Mouse (Mus musculus) heart, embryonic 14.5 days (tissue): ENCODE measurements around the gene Usp25. TPM values are rescaled to one million over a fixed set of nuclear protein-coding genes. Genes with fewer than 3 reads are reported as not detected.

ENCODE experiments used
- ATAC-seq: fragments of 200-750 bp; cut with Nextera tagmentation; 2 replicates; pipeline ENCODE4 v1.8.0; 2017; ENCODE audit warnings: low read depth, moderate TSS enrichment; ENCODE audit not compliant: insufficient number of reproducible peaks, insufficient read depth, low FRiP score
- H3K27ac ChIP-seq, 2 experiments: fragments of 200-500 bp in 1 of 2; fragments of 300-500 bp in 1 of 2; sonication (generic) in 1 of 2; replicated peaks in 1 of 2; 2 replicates each; pipeline ENCODE4 v1.5.1; 2012 to 2014; ENCODE audit warnings: low read depth in 2 of 2, low read length in 2 of 2, control low read depth in 1 of 2, mild to moderate bottlenecking in 1 of 2, mixed read lengths in 1 of 2; ENCODE audit not compliant: control insufficient read depth in 1 of 2, insufficient read depth in 1 of 2
- H3K27me3 ChIP-seq: fragments of 300-500 bp; sonication (generic); 2 replicates; pipeline ENCODE4 v1.6.1; 2014; ENCODE audit warnings: mild to moderate bottlenecking, low read length, control low read depth; ENCODE audit not compliant: control insufficient read depth, insufficient read depth
- H3K36me3 ChIP-seq: fragments of 300-500 bp; sonication (generic); 2 replicates; pipeline ENCODE4 v1.6.1; 2014; ENCODE audit warnings: mild to moderate bottlenecking, control low read depth, low read length, mixed read lengths; ENCODE audit not compliant: control insufficient read depth, insufficient read depth
- H3K4me1 ChIP-seq, 2 experiments: fragments of 200-500 bp in 1 of 2; fragments of 300-500 bp in 1 of 2; sonication (generic) in 1 of 2; 2 replicates each; pipeline ENCODE4 v1.6.1; 2012 to 2014; ENCODE audit warnings: low read length in 2 of 2, control low read depth in 1 of 2, mixed read lengths in 1 of 2; ENCODE audit not compliant: control insufficient read depth in 2 of 2, insufficient read depth in 2 of 2
- H3K4me2 ChIP-seq: fragments of 300-500 bp; sonication (generic); 2 replicates; pipeline ENCODE4 v1.6.1; 2014; ENCODE audit warnings: mild to moderate bottlenecking, low read length
- H3K4me3 ChIP-seq, 2 experiments: fragments of 200-500 bp in 1 of 2; fragments of 300-500 bp in 1 of 2; sonication (generic) in 1 of 2; 2 replicates each; pipeline ENCODE4 v1.5.1; 2012 to 2014; ENCODE audit warnings: low read length in 2 of 2, mild to moderate bottlenecking in 2 of 2, control low read depth in 1 of 2, low read depth in 1 of 2, moderate library complexity in 1 of 2; ENCODE audit not compliant: control insufficient read depth in 1 of 2, insufficient read depth in 1 of 2
- H3K9ac ChIP-seq: fragments of 300-500 bp; sonication (generic); 2 replicates; pipeline ENCODE4 v1.6.1; 2014; ENCODE audit warnings: mild to moderate bottlenecking, low read length
- H3K9me3 ChIP-seq: fragments of 300-500 bp; sonication (generic); 2 replicates; pipeline ENCODE4 v1.6.1; 2016; ENCODE audit warnings: low read length, control low read depth; ENCODE audit not compliant: control insufficient read depth
- WGBS: fragments of 180-500 bp; shearing (Covaris S2); extraction: QIAGEN DNeasy Blood & Tissue Kit; methylation state at CpG from one replicate; pipeline ENCODE4 v1.1.7; 2014; 5-methylcytosine and 5-hydroxymethylcytosine counted together
- polyA plus RNA-seq: library from polyadenylated mRNA; unstranded; fragments of >200 nt; fragmentation: Nextera tagmentation; extraction: Ambion mirVana; gene quantifications from 2 replicates; pipeline ENCODE4 v1.2.1, GENCODE M21; 2014

Gene Usp25
- polyA plus RNA-seq, 1 experiment from 2014 or later: 32.5 TPM

DNA sequence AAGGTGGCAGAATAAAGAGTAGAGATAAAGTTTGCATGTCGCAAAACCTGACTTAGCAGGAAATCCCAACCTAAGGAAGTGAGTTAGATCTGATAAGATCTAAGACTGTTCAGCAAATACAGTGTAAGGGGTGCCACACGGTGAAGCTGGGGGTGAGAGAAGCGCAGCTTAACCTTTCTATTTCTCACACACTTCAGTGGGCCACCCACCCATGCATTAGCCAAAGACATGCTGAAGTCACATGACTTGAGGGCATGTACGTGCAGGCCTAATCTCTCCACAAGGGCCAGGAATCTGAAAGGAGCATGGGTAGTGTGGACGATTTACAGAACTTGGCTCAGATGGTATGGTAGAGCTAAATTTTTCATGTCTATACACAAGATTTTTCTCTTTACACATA, 4.3 kb upstream of the Usp25 start:
- 60% methylated on average over 5 of the region's 5 CpGs for WGBS
- Histone ChIP-seq H3K9me3 (no peaks in the 10 kb centered on the region), H3K36me3 (no peaks in the 10 kb centered on the region), H3K4me1 (no peaks in the 10 kb centered on the region), H3K27ac (no peak overlapping the region), H3K4me3 (no peak overlapping the region), H3K27me3 (no peaks in the 10 kb centered on the region), H3K4me2 (no peak overlapping the region), H3K9ac (no peak overlapping the region)
- no peak for ATAC-seq

DNA sequence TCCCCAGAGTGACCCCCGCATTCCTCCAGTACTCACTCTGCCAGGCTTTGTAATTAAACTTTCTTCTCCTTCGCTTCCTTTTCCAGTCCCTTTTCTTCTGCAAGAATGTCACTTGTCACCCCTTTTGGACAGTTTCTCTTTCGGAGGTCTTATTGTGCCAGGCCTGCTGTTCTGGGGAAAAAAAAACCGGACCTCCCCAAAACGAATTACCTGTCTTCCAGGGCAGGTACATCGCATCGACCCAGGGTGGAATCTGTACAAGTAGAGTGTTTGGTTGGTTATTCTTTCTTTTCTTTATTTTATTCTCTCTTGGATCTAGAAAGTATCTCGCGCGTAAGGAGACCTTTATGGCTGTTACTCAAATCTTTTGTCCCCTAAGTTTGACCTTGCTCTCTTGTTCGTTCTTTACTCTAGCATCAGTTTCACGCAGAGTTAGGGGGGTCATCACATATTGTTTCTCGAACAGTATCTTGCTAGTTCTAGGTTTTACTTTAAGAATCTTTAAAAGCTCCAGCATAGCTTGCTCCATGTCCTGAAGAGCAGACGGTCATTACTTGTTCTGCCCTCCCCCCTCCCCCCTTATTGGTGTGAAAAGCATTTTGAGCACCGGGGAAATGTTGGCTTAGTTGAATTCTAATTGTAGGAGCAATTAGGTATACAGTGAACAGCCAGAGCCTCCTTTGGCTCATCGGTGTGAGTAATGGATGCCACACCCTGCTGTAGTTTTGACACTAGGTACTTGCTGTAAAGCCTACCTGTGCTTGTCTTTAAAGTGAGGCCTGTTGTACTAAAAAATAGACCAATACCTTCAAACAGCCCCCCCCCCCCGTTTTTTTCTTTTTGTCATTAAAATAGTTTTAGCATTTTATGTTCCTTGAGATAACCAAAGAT, 1.1 kb downstream of the Usp25 start:
- no peaks in the 10 kb centered on the region for H3K9me3 ChIP-seq
- peak overlapping the region; percentile 84 to 94 for H3K27ac ChIP-seq
- peak overlapping the region; percentile 73 for H3K4me2 ChIP-seq
- ATAC-seq: no peak
- H3K4me1 ChIP-seq: peaks cover 6 to 25% of the 10 kb centered on the region in 2 experiments
- H3K36me3 ChIP-seq: no peaks in the 10 kb centered on the region
- H3K4me3 ChIP-seq: peak overlapping the region; percentile 91 to 92
- H3K27me3 ChIP-seq: no peaks in the 10 kb centered on the region
- WGBS: 2% methylated on average over 17 of the region's 17 CpGs
- peak overlapping the region; percentile 97 for H3K9ac ChIP-seq

DNA sequence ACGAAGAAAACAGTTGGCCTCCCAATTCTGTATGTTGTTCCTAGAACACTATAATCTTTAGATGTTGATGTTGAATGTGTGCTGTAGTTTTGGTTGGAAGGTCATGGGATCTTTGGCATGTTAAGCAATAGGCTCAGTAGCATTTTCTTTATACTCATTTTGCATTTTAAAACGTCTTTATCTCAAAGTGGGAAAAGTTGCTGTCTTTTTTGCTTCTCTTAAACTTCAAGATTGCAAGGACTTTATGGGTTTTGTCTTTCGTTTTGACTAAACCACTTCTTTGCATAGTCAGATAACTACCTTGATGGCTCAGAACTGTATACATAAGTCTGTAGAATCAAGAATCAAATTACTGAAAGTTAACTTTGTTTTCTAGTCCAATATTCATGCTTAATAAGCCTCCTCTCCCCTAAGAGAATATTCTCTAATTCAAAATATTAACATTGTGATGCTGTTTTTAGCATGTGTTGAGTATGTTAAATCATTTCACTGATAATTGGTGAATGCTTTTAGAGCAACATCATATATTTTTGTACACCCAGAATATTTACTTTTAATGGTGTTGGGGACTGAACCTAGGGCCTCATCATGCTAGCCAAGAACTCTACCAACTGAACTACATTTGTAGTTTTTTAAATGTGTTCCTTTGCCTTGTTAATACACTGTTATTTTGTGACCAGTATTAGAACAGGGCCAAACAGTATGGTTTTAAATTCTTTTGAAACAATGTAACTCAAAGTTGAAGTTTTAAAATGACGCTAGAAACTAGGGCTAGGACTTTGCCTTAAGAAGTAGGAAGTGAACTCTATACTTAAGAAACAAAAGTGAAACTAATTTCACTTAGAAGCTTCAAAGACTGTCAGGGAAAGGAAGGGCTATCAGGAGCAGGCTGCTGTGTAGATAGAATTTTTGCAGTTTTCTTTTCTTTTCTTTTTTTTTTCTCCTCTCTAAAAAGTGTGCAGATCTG, 2.2 kb downstream of the Usp25 start:
- Histone ChIP-seq H3K4me2 (peak overlapping the region; percentile 73), H3K4me1 (peaks cover 11 to 36% of the 10 kb centered on the region in 2 experiments), H3K9me3 (no peaks in the 10 kb centered on the region), H3K9ac (peak overlapping the region; percentile 97), H3K27ac (no peak overlapping the region), H3K4me3 (peak overlapping the region in 1 of 2 experiments; percentile 92; a peak in 2 of 4 replicates), H3K36me3 (no peaks in the 10 kb centered on the region), H3K27me3 (no peaks in the 10 kb centered on the region)
- WGBS: 36% methylated on average over 4 of the region's 4 CpGs
- ATAC-seq: no peak

DNA sequence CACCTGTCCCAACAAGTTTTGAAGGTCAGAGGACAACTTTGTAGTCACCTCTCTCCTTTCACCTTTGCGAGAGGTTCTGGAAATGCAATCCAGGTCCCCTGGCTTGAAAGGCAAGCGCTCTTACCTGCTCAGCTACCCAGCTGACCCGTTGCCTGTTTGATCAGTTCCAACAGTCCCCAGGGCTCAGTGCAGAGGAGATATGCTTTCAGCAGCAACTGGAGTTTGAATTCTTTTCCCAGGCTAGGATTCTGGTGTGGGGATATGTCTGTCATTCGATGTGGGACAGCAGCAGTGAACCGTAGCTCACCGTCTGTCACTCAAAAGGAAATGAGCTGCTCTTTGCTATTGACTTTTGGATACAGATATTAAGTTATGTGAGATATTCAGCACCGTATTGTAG, 4.4 kb downstream of the Usp25 start:
- no peak overlapping the region for H3K27ac ChIP-seq
- no peaks in the 10 kb centered on the region for H3K9me3 ChIP-seq
- 51% methylated on average over 7 of the region's 7 CpGs for WGBS
- ATAC-seq: no peak
- H3K4me1 ChIP-seq: peaks cover 11 to 36% of the 10 kb centered on the region in 2 experiments
- H3K4me3 ChIP-seq: no peak overlapping the region
- no peak overlapping the region for H3K4me2 ChIP-seq
- no peaks in the 10 kb centered on the region for H3K27me3 ChIP-seq
- H3K36me3 ChIP-seq: no peaks in the 10 kb centered on the region
- no peak overlapping the region; the same call in 1 of the 2 replicates for H3K9ac ChIP-seq

DNA sequence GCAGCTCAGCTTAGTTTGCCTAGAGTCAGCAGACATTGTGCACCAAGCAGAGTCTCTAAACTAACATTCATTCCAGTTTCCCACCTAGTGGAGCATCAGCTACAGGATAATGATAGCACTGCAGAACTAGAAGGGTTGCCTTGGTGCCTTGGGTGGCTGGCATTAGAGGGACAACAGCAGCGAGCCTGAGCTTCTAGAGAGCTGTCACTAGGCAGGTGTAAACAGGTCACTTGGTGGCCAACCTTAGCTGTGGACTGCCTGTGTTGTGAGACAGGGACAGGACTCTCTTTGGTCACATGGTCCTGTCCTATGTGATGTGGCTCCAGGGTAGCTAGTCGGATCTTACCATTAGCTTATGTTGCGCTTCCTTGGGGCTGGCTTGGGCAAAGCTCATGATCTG, 6.7 kb downstream of the Usp25 start:
- H3K9me3 ChIP-seq: peaks cover 4% of the 10 kb centered on the region; the same call in 1 of the 2 replicates
- ATAC-seq: no peak
- no peak overlapping the region for H3K4me2 ChIP-seq
- no peak overlapping the region for H3K4me3 ChIP-seq
- H3K9ac ChIP-seq: no peak overlapping the region
- WGBS: 60% methylated on average over 3 of the region's 3 CpGs
- H3K27me3 ChIP-seq: no peaks in the 10 kb centered on the region
- H3K4me1 ChIP-seq: peaks cover 11 to 33% of the 10 kb centered on the region in 2 experiments
- H3K36me3 ChIP-seq: peaks cover 8% of the 10 kb centered on the region; the same call in 1 of the 2 replicates
- H3K27ac ChIP-seq: no peak overlapping the region

DNA sequence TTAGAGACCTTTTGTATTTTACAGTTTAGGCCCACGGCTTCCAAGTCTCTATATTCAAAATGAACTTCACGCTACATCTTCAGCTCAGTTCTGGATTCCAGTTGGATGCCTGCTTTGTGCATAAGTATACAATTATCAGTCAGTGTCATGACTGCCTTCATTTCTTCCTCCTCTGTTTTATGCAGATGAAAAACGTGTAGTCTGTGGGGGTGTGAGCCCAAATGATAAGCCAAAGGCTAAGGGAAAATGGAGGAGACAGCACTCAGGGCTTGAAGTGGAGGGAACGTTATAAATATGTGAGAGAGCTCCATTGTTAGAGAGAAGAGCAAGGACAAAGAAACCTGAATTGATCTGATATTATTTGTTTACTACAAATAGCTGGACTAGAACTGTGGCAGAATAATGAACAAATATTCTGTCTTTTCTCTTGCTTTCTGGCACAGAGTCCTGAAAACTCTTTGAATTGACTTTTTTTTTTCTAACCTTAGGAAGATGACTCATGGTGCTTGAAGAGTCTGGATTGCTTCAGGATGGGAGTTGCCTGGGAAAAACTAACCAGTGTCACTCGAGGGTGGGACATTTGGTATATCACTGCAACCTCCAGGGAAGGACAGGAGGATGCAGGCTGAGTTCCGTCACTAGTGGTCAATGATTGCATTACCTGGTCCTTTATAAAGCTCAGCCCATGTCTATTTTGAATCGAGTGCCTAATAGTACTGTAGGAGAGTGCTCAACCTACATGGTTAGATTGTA, 10.3 kb downstream of the Usp25 start:
- Histone ChIP-seq H3K27ac (no peak overlapping the region), H3K9me3 (peaks cover 4% of the 10 kb centered on the region; the same call in 1 of the 2 replicates), H3K27me3 (no peaks in the 10 kb centered on the region), H3K9ac (no peak overlapping the region), H3K36me3 (peaks cover 10% of the 10 kb centered on the region; the same call in 1 of the 2 replicates), H3K4me1 (peaks cover 15 to 36% of the 10 kb centered on the region in 2 experiments), H3K4me2 (no peak overlapping the region), H3K4me3 (no peak overlapping the region)
- 66% methylated on average over 7 of the region's 7 CpGs for WGBS
- ATAC-seq: no peak

DNA sequence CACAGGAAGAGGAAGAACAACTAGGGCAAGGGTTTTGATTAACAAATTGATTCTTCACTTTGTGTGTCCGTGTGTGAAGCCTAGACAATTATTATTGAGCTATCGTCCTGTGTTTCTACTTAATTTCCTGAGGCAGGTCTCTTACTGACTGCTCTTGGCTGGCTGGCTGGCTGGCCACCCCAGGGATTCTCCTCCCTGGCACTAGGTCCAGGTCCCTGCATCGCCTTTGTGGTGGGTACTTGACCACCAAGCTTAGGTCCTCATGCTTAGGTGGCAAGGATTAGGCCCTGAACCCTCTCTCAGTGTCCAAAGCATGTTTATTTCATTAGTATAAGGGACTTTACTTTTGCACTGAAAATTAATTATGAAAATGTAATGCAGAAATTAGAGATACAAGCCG, 12.6 kb downstream of the Usp25 start:
- no peaks in the 10 kb centered on the region for H3K27me3 ChIP-seq
- peaks cover 4% of the 10 kb centered on the region; the same call in 1 of the 2 replicates for H3K9me3 ChIP-seq
- H3K27ac ChIP-seq: no peak overlapping the region
- no peak for ATAC-seq
- H3K36me3 ChIP-seq: peaks cover 10% of the 10 kb centered on the region; the same call in 1 of the 2 replicates
- H3K4me1 ChIP-seq: peaks cover 17 to 43% of the 10 kb centered on the region in 2 experiments
- WGBS: 98% methylated on average over 4 of the region's 4 CpGs
- H3K4me2 ChIP-seq: no peak overlapping the region
- H3K4me3 ChIP-seq: no peak overlapping the region
- no peak overlapping the region for H3K9ac ChIP-seq
